Mouse (Mus musculus) ES-E14 (cell line): ENCODE data around the gene Fitm1. TPM values are rescaled to one million over a fixed set of nuclear protein-coding genes. Genes with fewer than 3 reads are reported as not detected.

Experiments
- DNase-seq: peaks from one replicate; pipeline ENCODE4 v3.0.0-alpha.2; 2013; ENCODE audit warnings: low read depth, low spot score
- H3K27ac ChIP-seq: 2 replicates; pipeline ENCODE4 v1.5.1; 2012; ENCODE audit warnings: low read depth, mild to moderate bottlenecking, low read length, moderate library complexity, mixed read lengths; ENCODE audit not compliant: poor library complexity, insufficient read depth, severe bottlenecking
- H3K36me3 ChIP-seq: 2 replicates; pipeline ENCODE4 v1.6.1; 2012; ENCODE audit warnings: mild to moderate bottlenecking, low read length, moderate library complexity, mixed read lengths; ENCODE audit not compliant: control insufficient read depth, poor library complexity, insufficient read depth, severe bottlenecking
- H3K4me1 ChIP-seq, 2 experiments: fragments of 150-350 bp in 1 of 2; sonication (generic) in 1 of 2; 2 replicates each; pipeline ENCODE4 v1.6.1; 2012; ENCODE audit warnings: low read length in 2 of 2, mild to moderate bottlenecking in 1 of 2, mixed read lengths in 1 of 2; ENCODE audit not compliant: control insufficient read depth in 2 of 2, insufficient read depth in 2 of 2, poor library complexity in 1 of 2
- H3K4me3 ChIP-seq, 2 experiments: fragments of 150-350 bp in 1 of 2; sonication (generic) in 1 of 2; 2 replicates each; pipeline ENCODE4 v1.5.1; 2012; ENCODE audit warnings: low read length in 2 of 2, low read depth in 1 of 2, mild to moderate bottlenecking in 1 of 2, mixed read lengths in 1 of 2; ENCODE audit not compliant: insufficient read depth in 1 of 2, poor library complexity in 1 of 2, severe bottlenecking in 1 of 2
- H3K9ac ChIP-seq: 2 replicates; pipeline ENCODE4 v1.6.1; 2012; ENCODE audit warnings: low read depth, mild to moderate bottlenecking, low read length, mixed read lengths; ENCODE audit not compliant: poor library complexity, insufficient read depth, severe bottlenecking
- H3K9me3 ChIP-seq: fragments of 150-350 bp; sonication (generic); 2 replicates; pipeline ENCODE4 v1.6.1; 2012; ENCODE audit warnings: low read depth, mild to moderate bottlenecking, low read length; ENCODE audit not compliant: control insufficient read depth, insufficient read depth
- CHD2 ChIP-seq: IDR thresholded peaks from 2 replicates; pipeline ENCODE4 v1.6.1; 2014; ENCODE audit warnings: mild to moderate bottlenecking, low read depth, low read length, inconsistent platforms
- HCFC1 ChIP-seq: IDR thresholded peaks from 2 replicates; pipeline ENCODE4 v1.6.1; 2012; ENCODE audit warnings: low read length, inconsistent platforms, borderline replicate concordance; ENCODE audit not compliant: insufficient read depth
- MAFK ChIP-seq: IDR thresholded peaks from 2 replicates; pipeline ENCODE4 v1.6.1; 2014; ENCODE audit warnings: mild to moderate bottlenecking, low read depth, low read length, inconsistent platforms; ENCODE audit not compliant: insufficient read depth
- ZC3H11A ChIP-seq: IDR thresholded peaks from 2 replicates; pipeline ENCODE4 v1.6.1; 2012; ENCODE audit warnings: low read depth, mild to moderate bottlenecking, inconsistent platforms, low read length, borderline replicate concordance
- ZNF384 ChIP-seq: IDR thresholded peaks from 2 replicates; pipeline ENCODE4 v1.6.1; 2012; ENCODE audit warnings: low read depth, low read length, inconsistent platforms
- in situ Hi-C, 2 experiments: fragments of 600-800 bp; cut with MboI; formaldehyde crosslinking; loops; one replicate each; pipeline ENCODE4 v1.15.1; 2025; ENCODE audit warnings: low sequenced_read_pairs in 2 of 2, inconsistent platforms in 1 of 2; ENCODE audit not compliant: unreplicated experiment in 2 of 2
- total RNA-seq: library from RNA; depleted of rRNA; stranded (reverse); fragments of 300-350 nt; gene quantifications from 2 replicates; pipeline ENCODE4 v1.2.3, GENCODE M21; 2012

Gene Fitm1
- total RNA-seq, 1 experiment: 0.71 TPM

GRCm38 (mm10) chr14:55584702-55585565 is 9.5 kb downstream of the Fitm1 start, which contains the start of gene Emc9:
Gene Emc9 (minus strand): TSS chr14:55585302.
- no peak for TF ChIP-seq CHD2
- TF ChIP-seq MAFK: no peak
- no peak for TF ChIP-seq ZNF384
- TF ChIP-seq HCFC1: no peak
- TF ChIP-seq ZC3H11A: no peak
- in situ Hi-C loops: no loop called here
- Histone ChIP-seq H3K4me1 (peaks cover 0 to 18% of the 10 kb centered on the region in 2 experiments; a peak in 2 of 4 replicates), H3K36me3 (peaks cover 13% of the 10 kb centered on the region; the same call in 1 of the 2 replicates), H3K4me3 (peak within 1 kb of the TSS; percentile 89 to 95), H3K27ac (no peak within 1 kb of the TSS), H3K9ac (peak within 1 kb of the TSS; percentile 78), H3K9me3 (no peaks in the 10 kb centered on the region)
- DNase-seq: no peak

GRCm38 (mm10) chr14:55585566-55585960 is 10.1 kb downstream of the Fitm1 start:
- peak overlapping the region in 1 of 2 experiments; percentile 89; a peak in 2 of 4 replicates for H3K4me3 ChIP-seq
- no peak for DNase-seq
- no peak overlapping the region for H3K27ac ChIP-seq

GRCm38 (mm10) chr14:55586149-55586548 is 10.7 kb downstream of the Fitm1 start:
- in situ Hi-C loops: no loop called here
- Histone ChIP-seq H3K4me1 (peaks cover 0 to 11% of the 10 kb centered on the region in 2 experiments; a peak in 2 of 4 replicates), H3K36me3 (peaks cover 3% of the 10 kb centered on the region; the same call in 1 of the 2 replicates), H3K4me3 (no peak overlapping the region), H3K27ac (no peak overlapping the region), H3K9ac (no peak overlapping the region), H3K9me3 (no peaks in the 10 kb centered on the region)
- no peak for DNase-seq
- TF ChIP-seq MAFK: peak; percentile 30; the same call in 1 of the 2 replicates
- no peak for TF ChIP-seq CHD2

More at GRCm38 (mm10) chr14:55585566-55585960, 10.1 kb downstream of the Fitm1 start:
- H3K4me1 ChIP-seq: peaks cover 0 to 16% of the 10 kb centered on the region in 2 experiments; a peak in 2 of 4 replicates
- H3K36me3 ChIP-seq: peaks cover 8% of the 10 kb centered on the region; the same call in 1 of the 2 replicates
- in situ Hi-C loops: no loop called here
- no peaks in the 10 kb centered on the region for H3K9me3 ChIP-seq
- TF ChIP-seq ZNF384 (no peak), HCFC1 (no peak), ZC3H11A (no peak), MAFK (no peak), CHD2 (no peak)
- H3K9ac ChIP-seq: peak overlapping the region; percentile 26; the same call in 1 of the 2 replicates

GRCm38 (mm10) chr14:55589271-55589670 is 13.9 kb downstream of the Fitm1 start:
- Histone ChIP-seq H3K27ac (no peak overlapping the region), H3K4me1 (peaks cover 3 to 5% of the 10 kb centered on the region in 2 experiments; a peak in 2 of 4 replicates), H3K36me3 (peaks cover 2% of the 10 kb centered on the region; the same call in 1 of the 2 replicates), H3K9ac (no peak overlapping the region), H3K9me3 (no peaks in the 10 kb centered on the region), H3K4me3 (no peak overlapping the region)
- TF ChIP-seq CHD2 (no peak), MAFK (no peak), ZC3H11A (no peak), ZNF384 (no peak), HCFC1 (no peak)
- no peak for DNase-seq
- in situ Hi-C loops: no loop called here
